Mouse (Mus musculus): ENCODE results near the gene Zdhhc3.

Zdhhc3 gene

GRCm38 (mm10) chr9:123112805-123113521 lies at the start of gene Zdhhc3, which contains the start of gene Exosc7:
Zdhhc3 (minus strand) TSS chr9:123113205.
Exosc7 (plus strand) TSS chr9:123113215.
- in situ Hi-C loops (cut with MseI, MboI), result no loop called here

- in situ Hi-C loops (cut with MseI, MboI), result no loop called here
Observed at GRCm38 (mm10) chr9:123161792-123162191, 48.8 kb upstream of the Zdhhc3 start.

- in situ Hi-C loops (cut with MseI, MboI), result loop anchor here (5.0 to 10.0 kb wide), 3 partner anchors 93 to 285 kb away; no protein-coding TSS in a partner anchor
Observed at GRCm38 (mm10) chr9:123159330-123159729, 46.3 kb upstream of the Zdhhc3 start.

- in situ Hi-C loops (cut with MseI, MboI), result loop anchor here (5.0 to 10.0 kb wide), 3 partner anchors 94 to 287 kb away; no protein-coding TSS in a partner anchor
Observed at GRCm38 (mm10) chr9:123158125-123158836, 45.3 kb upstream of the Zdhhc3 start.

GRCm38 (mm10) chr9:123157699-123158098 lies 44.7 kb upstream of the Zdhhc3 start:
- in situ Hi-C loops (cut with MseI, MboI), result loop anchor here (5.0 to 10.0 kb wide), 3 partner anchors 95 to 287 kb away; no protein-coding TSS in a partner anchor

- in situ Hi-C loops (cut with MseI, MboI), result loop anchor here (5.0 to 10.0 kb wide), 3 partner anchors 95 to 288 kb away; no protein-coding TSS in a partner anchor
Observed at GRCm38 (mm10) chr9:123156910-123157361, 43.9 kb upstream of the Zdhhc3 start.

- in situ Hi-C loops (cut with MseI, MboI), result loop anchor here (10.0 kb wide), 1 partner anchor 292 kb away; no protein-coding TSS in a partner anchor
Observed at GRCm38 (mm10) chr9:123153121-123153520, 40.1 kb upstream of the Zdhhc3 start.

- in situ Hi-C loops (cut with MseI, MboI), result loop anchor here (10.0 kb wide), 1 partner anchor 293 kb away; no protein-coding TSS in a partner anchor
Observed at GRCm38 (mm10) chr9:123152026-123152425, 39.0 kb upstream of the Zdhhc3 start.

- in situ Hi-C loops (cut with MseI, MboI), result loop anchor here (10.0 kb wide), 1 partner anchor 293 kb away; no protein-coding TSS in a partner anchor
Observed at GRCm38 (mm10) chr9:123151561-123151960, 38.6 kb upstream of the Zdhhc3 start.

- in situ Hi-C loops (cut with MseI, MboI), result loop anchor here (10.0 kb wide), 1 partner anchor 294 kb away; no protein-coding TSS in a partner anchor
Observed at GRCm38 (mm10) chr9:123150241-123151020, 37.4 kb upstream of the Zdhhc3 start, which contains the start of gene Clec3b. Clec3b (plus strand) TSS chr9:123150946.

- in situ Hi-C loops (cut with MseI, MboI), result no loop called here
Observed at GRCm38 (mm10) chr9:123148430-123148829, 35.4 kb upstream of the Zdhhc3 start.

GRCm38 (mm10) chr9:123139887-123140614 lies 27.0 kb upstream of the Zdhhc3 start:
- in situ Hi-C loops (cut with MseI, MboI), result no loop called here

GRCm38 (mm10) chr9:123138891-123139474 lies 26.0 kb upstream of the Zdhhc3 start:
- in situ Hi-C loops (cut with MseI, MboI), result no loop called here

GRCm38 (mm10) chr9:123136953-123137682 lies 24.1 kb upstream of the Zdhhc3 start:
- in situ Hi-C loops (cut with MseI, MboI), result no loop called here

- in situ Hi-C loops (cut with MseI, MboI), result no loop called here
Observed at GRCm38 (mm10) chr9:123132994-123133393, 20.0 kb upstream of the Zdhhc3 start.

GRCm38 (mm10) chr9:123127663-123128062 lies 14.7 kb upstream of the Zdhhc3 start:
- in situ Hi-C loops (cut with MseI, MboI), result no loop called here

GRCm38 (mm10) chr9:123124413-123124981 lies 11.5 kb upstream of the Zdhhc3 start:
- in situ Hi-C loops (cut with MseI, MboI), result no loop called here

- in situ Hi-C loops (cut with MseI, MboI), result no loop called here
Observed at GRCm38 (mm10) chr9:123123571-123124412, 10.8 kb upstream of the Zdhhc3 start.
